Mouse (Mus musculus): ENCODE measurements around the gene Cdh5. TPM values are rescaled to one million over a fixed set of nuclear protein-coding genes. Genes with fewer than 3 reads are reported as not detected.

Cdh5 gene
- total RNA-seq, 1 experiment from 2014 or later, result not detected

GRCm38 (mm10) chr8:104171050-104171620, 69.7 kb downstream of the Cdh5 start:
- no peak for ATAC-seq (replicated peaks; ENCODE audit: insufficient number of reproducible peaks, low FRiP score, low TSS enrichment, poor library complexity, severe bottlenecking)

GRCm38 (mm10) chr8:104172420-104172819, 71.0 kb downstream of the Cdh5 start:
- ATAC-seq (replicated peaks; ENCODE audit: insufficient number of reproducible peaks, low FRiP score, low TSS enrichment, poor library complexity, severe bottlenecking), result no peak

DNA sequence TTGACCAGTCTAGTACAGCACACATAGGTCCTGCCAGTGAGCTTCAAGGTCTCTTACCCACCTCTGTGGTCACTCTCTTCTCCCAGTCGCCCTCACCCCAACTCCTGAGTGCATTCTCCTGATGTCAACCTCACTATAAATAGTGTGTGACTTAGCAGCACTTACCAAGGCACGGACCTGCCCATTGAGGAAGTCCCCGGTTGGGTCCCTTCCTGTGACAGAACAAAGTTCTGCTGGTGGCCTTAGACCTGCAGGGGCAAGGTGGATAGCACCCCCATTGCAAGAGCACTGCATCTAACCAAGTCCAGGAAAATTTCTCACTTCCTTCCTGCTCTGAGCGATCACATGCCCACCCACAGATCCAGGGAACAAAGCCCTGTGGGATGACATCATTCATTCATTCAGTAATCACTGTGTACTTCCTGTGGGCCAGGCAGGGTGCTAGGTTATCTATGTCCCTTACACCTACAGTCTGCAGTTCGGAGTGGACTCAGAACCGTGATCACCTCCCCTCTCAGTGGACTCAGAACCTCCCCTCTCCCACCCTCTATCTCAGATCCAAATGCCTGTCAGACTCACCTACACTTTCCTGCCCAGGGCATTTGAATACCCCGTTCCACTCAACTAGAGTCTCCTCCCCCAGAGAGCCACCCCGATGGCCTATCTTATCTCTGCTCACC, 74.6 kb downstream of the Cdh5 start:
- ATAC-seq (replicated peaks; ENCODE audit: insufficient number of reproducible peaks, low FRiP score, low TSS enrichment, poor library complexity, severe bottlenecking), result no peak

GRCm38 (mm10) chr8:104177054-104177453, 75.6 kb downstream of the Cdh5 start:
- no peak for ATAC-seq (replicated peaks; ENCODE audit: insufficient number of reproducible peaks, low FRiP score, low TSS enrichment, poor library complexity, severe bottlenecking)

DNA sequence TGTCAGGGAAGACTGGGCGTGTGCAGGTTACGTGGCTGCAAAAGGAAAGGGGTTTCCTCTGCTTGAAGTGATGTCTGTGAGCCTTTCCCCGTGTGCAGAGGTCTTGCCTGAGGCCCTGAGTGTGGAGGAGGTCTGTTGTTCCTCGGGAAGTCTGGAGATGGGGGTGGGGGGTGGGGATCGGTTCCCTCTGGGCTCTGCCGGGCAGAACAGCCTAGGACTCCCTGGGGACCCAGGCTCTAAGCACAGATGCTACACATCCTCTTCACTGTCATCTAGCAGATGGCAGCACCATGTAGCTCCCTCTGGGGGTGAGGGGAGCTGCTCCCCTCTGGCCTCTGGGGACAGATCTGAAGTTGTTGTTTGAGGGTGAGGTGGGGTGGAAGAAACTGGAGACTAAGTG, 83.5 kb downstream of the Cdh5 start:
- ATAC-seq (replicated peaks; ENCODE audit: insufficient number of reproducible peaks, low FRiP score, low TSS enrichment, poor library complexity, severe bottlenecking), result no peak

DNA sequence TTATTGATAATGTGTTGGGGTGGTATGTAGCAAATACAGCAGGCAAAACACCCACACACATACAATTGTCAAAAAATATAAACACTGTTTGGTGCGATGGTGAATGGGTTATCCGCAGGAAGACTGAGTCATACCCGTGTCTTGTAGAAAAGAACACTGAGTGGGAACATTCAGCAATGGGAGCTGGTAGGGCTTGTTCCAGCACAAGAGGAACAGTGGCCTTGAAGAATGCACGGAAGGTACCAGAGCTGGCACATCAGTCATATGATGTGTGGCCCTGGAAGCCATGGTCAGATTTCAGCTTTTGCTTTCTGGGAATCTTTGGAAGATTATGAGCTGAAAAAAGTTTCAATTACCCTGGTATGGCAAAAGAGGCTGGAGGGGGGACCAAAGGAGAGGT, 85.4 kb downstream of the Cdh5 start:
- ATAC-seq (replicated peaks; ENCODE audit: insufficient number of reproducible peaks, low FRiP score, low TSS enrichment, poor library complexity, severe bottlenecking), result no peak

DNA sequence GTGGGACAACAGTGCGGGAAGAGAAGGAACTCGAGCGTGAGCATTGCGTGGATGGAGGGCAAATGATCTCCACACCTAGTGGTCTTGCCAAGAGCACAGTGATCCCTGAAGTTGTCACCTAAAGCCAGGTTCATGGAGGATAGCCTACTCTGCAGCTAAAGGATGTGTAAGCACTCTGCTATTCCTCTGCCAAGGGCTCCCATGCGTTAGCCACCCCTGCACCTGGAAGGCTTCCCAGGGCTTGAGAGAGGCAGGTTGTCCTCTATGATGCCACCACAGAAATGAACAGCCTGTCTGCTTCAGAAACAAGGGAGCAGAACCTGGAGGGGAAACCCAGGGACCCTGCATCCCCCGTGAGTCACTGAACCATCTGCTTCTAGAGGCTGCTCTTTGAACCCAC, 86.2 kb downstream of the Cdh5 start:
- ATAC-seq (replicated peaks; ENCODE audit: insufficient number of reproducible peaks, low FRiP score, low TSS enrichment, poor library complexity, severe bottlenecking), result no peak

DNA sequence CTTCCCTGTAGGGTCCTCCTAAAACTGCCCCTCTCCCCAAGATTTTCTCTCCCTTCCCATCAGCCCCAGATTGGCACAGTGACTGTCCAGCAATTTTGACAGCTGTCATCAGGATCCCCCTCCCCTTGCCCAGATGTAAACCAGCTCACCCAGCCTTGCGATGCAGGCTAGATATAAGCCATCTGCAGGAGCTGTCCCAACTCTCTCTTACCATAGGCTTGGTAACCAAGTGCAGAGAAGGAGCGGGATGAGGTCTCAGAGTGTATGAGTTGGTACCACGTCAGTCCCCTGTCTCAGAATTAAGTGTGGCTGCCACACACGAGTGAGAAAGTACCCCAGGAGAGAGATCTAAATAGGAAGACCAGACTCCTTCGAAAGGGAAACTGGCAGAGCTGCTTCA, 87.0 kb downstream of the Cdh5 start:
- ATAC-seq (replicated peaks; ENCODE audit: insufficient number of reproducible peaks, low FRiP score, low TSS enrichment, poor library complexity, severe bottlenecking), result no peak

GRCm38 (mm10) chr8:104190777-104191468, 89.5 kb downstream of the Cdh5 start:
- no peak for ATAC-seq (replicated peaks; ENCODE audit: insufficient number of reproducible peaks, low FRiP score, low TSS enrichment, poor library complexity, severe bottlenecking)

DNA sequence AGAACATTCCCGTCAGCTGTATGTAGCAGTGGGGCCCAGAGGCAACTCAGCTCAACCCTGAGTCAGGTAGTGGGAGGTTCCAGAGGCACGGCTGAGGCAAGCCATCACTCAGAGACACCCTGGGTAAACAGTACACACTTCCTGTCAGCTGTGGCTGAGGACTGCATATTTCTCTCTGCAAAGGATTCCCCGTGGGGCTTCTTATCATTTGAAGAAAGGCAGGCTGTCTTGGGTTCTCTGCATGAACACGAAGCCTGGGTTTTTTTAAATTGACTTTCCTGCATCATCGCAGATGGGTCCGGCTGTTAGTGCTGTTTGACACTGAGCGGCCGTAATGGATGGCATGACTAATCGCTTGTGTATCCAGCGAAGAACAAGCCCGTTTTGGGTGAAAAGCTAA, 90.1 kb downstream of the Cdh5 start:
- no peak for ATAC-seq (replicated peaks; ENCODE audit: insufficient number of reproducible peaks, low FRiP score, low TSS enrichment, poor library complexity, severe bottlenecking)

Other genes starting within 250 kb of the Cdh5 start
- gene Bean1, start 68.8 kb downstream of the Cdh5 start, total RNA-seq (2017), result 0.19 TPM in 1 of 3 replicates, not detected in the others
- 39.0 to 49.4 TPM (median 44.6 TPM) in 3 replicates for gene Tk2, start 146.9 kb downstream of the Cdh5 start, total RNA-seq (2017)
- gene Cklf, start 149.2 kb downstream of the Cdh5 start, total RNA-seq (2017), result 33.6 to 48.9 TPM (median 35.8 TPM) in 3 replicates
- gene Cmtm2a, start 191.6 kb downstream of the Cdh5 start, total RNA-seq (2017), result 4.7 TPM in 1 of 3 replicates, not detected in the others
- not detected in 3 replicates for gene Gm45711, start 208.5 kb downstream of the Cdh5 start, total RNA-seq (2017)
- not detected in 3 replicates for gene Cmtm1, start 208.5 kb downstream of the Cdh5 start, total RNA-seq (2017)
- gene Gm11020, start 219.9 kb downstream of the Cdh5 start, total RNA-seq (2017), result not detected in 3 replicates
- gene Cmtm2b, start 220.6 kb downstream of the Cdh5 start, total RNA-seq (2017), result 2.6 TPM in 1 of 3 replicates, not detected in the others
- gene Cmtm3, start 237.8 kb downstream of the Cdh5 start, total RNA-seq (2017), result 14.1 to 17.1 TPM (median 16.7 TPM) in 3 replicates

All from monocyte, adult 5-6 weeks (primary cell).